In the genomic region with DNA sequence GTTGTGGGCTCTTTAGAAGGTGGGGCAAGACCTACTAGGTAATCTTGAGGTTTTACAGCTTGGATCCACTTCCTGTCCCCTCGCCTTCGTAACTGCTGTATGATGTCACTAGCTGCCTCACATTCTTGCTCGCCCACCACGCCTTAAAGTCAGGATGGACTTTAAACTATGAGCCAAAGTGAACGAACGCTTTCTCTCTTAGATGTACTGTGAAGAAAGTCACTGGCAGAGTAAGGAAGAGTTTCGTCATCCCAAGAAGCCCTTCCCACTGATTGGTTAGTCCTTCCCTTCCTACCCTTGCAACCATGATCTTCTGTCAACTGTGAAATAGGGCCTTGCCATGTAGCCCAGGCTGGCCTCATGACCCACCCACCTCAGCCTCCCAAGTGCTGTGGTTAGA, we compare ENCODE assay signal across 14 mouse cellular contexts.
"Had no signal": no experiment of that assay in that cellular context is flagged by ENCODE, and none has a peak within 500 bp of the region (broad histone marks: within the 10 kb centered on the region; RNA-seq: fewer than 3 reads in every experiment).

No protein-coding gene starts in this region.

- H3K27me3 ChIP-seq: limb, embryonic 15.5 days; liver, embryonic 12.5 days; lung, embryonic 15.5 days; midbrain, embryonic 13.5 days; neural tube, embryonic 15.5 days had no signal

- H3K9ac ChIP-seq: limb, embryonic 15.5 days; liver, embryonic 12.5 days; lung, embryonic 15.5 days; midbrain, embryonic 13.5 days; neural tube, embryonic 15.5 days had no signal

- H3K4me2 ChIP-seq: limb, embryonic 15.5 days; liver, embryonic 12.5 days; lung, embryonic 15.5 days; midbrain, embryonic 13.5 days; neural tube, embryonic 15.5 days had no signal

- H3K4me1 ChIP-seq: liver, embryonic 12.5 days; lung, embryonic 15.5 days; midbrain, embryonic 13.5 days had no signal

- ATAC-seq: liver, embryonic 12.5 days had no signal

- H3K4me3 ChIP-seq: limb, embryonic 15.5 days; liver, embryonic 12.5 days; lung, embryonic 15.5 days; midbrain, embryonic 13.5 days; myocyte; neural tube, embryonic 15.5 days had no signal

- H3K9me3 ChIP-seq: limb, embryonic 15.5 days; liver, embryonic 12.5 days; lung, embryonic 15.5 days; midbrain, embryonic 13.5 days; neural tube, embryonic 15.5 days had no signal

- H3K27ac ChIP-seq: kidney, postnatal 0 days; limb, embryonic 15.5 days; liver, embryonic 12.5 days; lung, embryonic 15.5 days had no signal

- DNase-seq: kidney, adult 9 months; kidney, postnatal 4 days; layer of hippocampus, postnatal 36 days; lung, postnatal 14 days; right cerebral cortex, adult 18-20 months; right cerebral cortex, postnatal 25 days; thymus, postnatal 4 days had no signal
